Mouse (Mus musculus) testis, adult 2 months (tissue): Measurements from ENCODE around the gene Slc4a1.

Experiments
- CTCF ChIP-seq: fragments of 200-500 bp; IDR thresholded peaks from 2 replicates; pipeline ENCODE4 v1.5.1; 2012; ENCODE audit warnings: low read depth, mild to moderate bottlenecking, inconsistent platforms, low read length, moderate library complexity; ENCODE audit not compliant: control insufficient read depth, insufficient read depth, insufficient replicate concordance
- POLR2A ChIP-seq: fragments of 200-500 bp; IDR thresholded peaks from 2 replicates; pipeline ENCODE4 v1.6.1; 2012; ENCODE audit warnings: low read depth, mild to moderate bottlenecking, inconsistent platforms, low read length, moderate library complexity; ENCODE audit not compliant: control insufficient read depth

- TF ChIP-seq CTCF = no peak
- TF ChIP-seq POLR2A = no peak; the same call in 1 of the 2 replicates
These were observed 27.9 kb upstream of the Slc4a1 start for GRCm38 (mm10) chr11:102393719-102394420.
